Mouse (Mus musculus): Measurements from ENCODE around the gene 1700017N19Rik. TPM values are rescaled to one million over a fixed set of nuclear protein-coding genes. Genes with fewer than 3 reads are reported as not detected.
"Not testable (repeated sequence)": the region's sequence is repeated elsewhere in the genome, so short reads cannot be mapped to it uniquely, and the experiment has no call there.

1700017N19Rik gene
- not detected in 2 replicates for polyA plus RNA-seq (2014; fragmentation: Nextera tagmentation; extraction: Ambion mirVana)

- Histone ChIP-seq H3K27ac (ENCODE audit: low read length) (no peak within 1 kb of the TSS), H3K9ac (replicated peaks; ENCODE audit: low read depth, low read length) (no peak within 1 kb of the TSS), H3K36me3 (ENCODE audit: control insufficient read depth, insufficient read depth, low read length) (no peaks in the 10 kb centered on the region), H3K4me2 (replicated peaks; ENCODE audit: low read depth, low read length) (peak within 1 kb of the TSS; percentile 55), H3K27me3 (ENCODE audit: control insufficient read depth, insufficient read depth, low read length) (no peaks in the 10 kb centered on the region), H3K9me3 (ENCODE audit: control insufficient read depth, low read depth, low read length) (no peaks in the 10 kb centered on the region), H3K4me3 (ENCODE audit: low read depth, low read length) (peak within 1 kb of the TSS; percentile 57), H3K4me1 (ENCODE audit: control insufficient read depth, insufficient read depth, low read length) (0 out of 2 replicates have a peak, but pooled peaks cover 3% of the 10 kb centered on the region)
- WGBS = 80% methylated on average over 1 of the region's 1 CpGs
- no peak for ATAC-seq (ENCODE audit: insufficient number of reproducible peaks, insufficient read depth, low FRiP score, low read depth)
Measured at GRCm38 (mm10) chr10:100590323-100590722, at the start of gene 1700017N19Rik, which contains the start of gene 4930430F08Rik. TSS of gene 1700017N19Rik (plus strand) at chr10:100590484. TSS of gene 4930430F08Rik (minus strand) at chr10:100590423.

GRCm38 (mm10) chr10:100556566-100557175, 33.6 kb upstream of the 1700017N19Rik start:
- Histone ChIP-seq H3K36me3 (ENCODE audit: control insufficient read depth, insufficient read depth, low read length) (peaks cover 3% of the 10 kb centered on the region; the same call in 1 of the 2 replicates), H3K4me3 (ENCODE audit: low read depth, low read length) (no peak overlapping the region), H3K27ac (ENCODE audit: low read length) (no peak overlapping the region), H3K4me1 (ENCODE audit: control insufficient read depth, insufficient read depth, low read length) (no peaks in the 10 kb centered on the region), H3K9me3 (ENCODE audit: control insufficient read depth, low read depth, low read length) (no peaks in the 10 kb centered on the region), H3K4me2 (replicated peaks; ENCODE audit: low read depth, low read length) (no peak overlapping the region), H3K27me3 (ENCODE audit: control insufficient read depth, insufficient read depth, low read length) (no peaks in the 10 kb centered on the region), H3K9ac (replicated peaks; ENCODE audit: low read depth, low read length) (no peak overlapping the region)
- WGBS = 85% methylated on average over 3 of the region's 3 CpGs
- ATAC-seq (ENCODE audit: insufficient number of reproducible peaks, insufficient read depth, low FRiP score, low read depth) = no peak

GRCm38 (mm10) chr10:100560194-100560883, 29.9 kb upstream of the 1700017N19Rik start:
- not testable (repeated sequence) for H3K4me3 ChIP-seq (ENCODE audit: low read depth, low read length); H3K4me1 ChIP-seq (ENCODE audit: control insufficient read depth, insufficient read depth, low read length); H3K9me3 ChIP-seq (ENCODE audit: control insufficient read depth, low read depth, low read length); H3K27ac ChIP-seq (ENCODE audit: low read length); H3K4me2 ChIP-seq (replicated peaks; ENCODE audit: low read depth, low read length); H3K27me3 ChIP-seq (ENCODE audit: control insufficient read depth, insufficient read depth, low read length); ATAC-seq (ENCODE audit: insufficient number of reproducible peaks, insufficient read depth, low FRiP score, low read depth); H3K9ac ChIP-seq (replicated peaks; ENCODE audit: low read depth, low read length)
- peaks cover 12% of the 10 kb centered on the region; the same call in 1 of the 2 replicates for H3K36me3 ChIP-seq (ENCODE audit: control insufficient read depth, insufficient read depth, low read length)
- 88% methylated on average over 3 of the region's 3 CpGs for WGBS

- Histone ChIP-seq H3K36me3 (ENCODE audit: control insufficient read depth, insufficient read depth, low read length) (peaks cover 12% of the 10 kb centered on the region; the same call in 1 of the 2 replicates), H3K9ac (replicated peaks; ENCODE audit: low read depth, low read length) (no peak overlapping the region), H3K4me2 (replicated peaks; ENCODE audit: low read depth, low read length) (no peak overlapping the region), H3K4me3 (ENCODE audit: low read depth, low read length) (no peak overlapping the region), H3K27ac (ENCODE audit: low read length) (no peak overlapping the region), H3K9me3 (ENCODE audit: control insufficient read depth, low read depth, low read length) (no peaks in the 10 kb centered on the region), H3K4me1 (ENCODE audit: control insufficient read depth, insufficient read depth, low read length) (no peaks in the 10 kb centered on the region), H3K27me3 (ENCODE audit: control insufficient read depth, insufficient read depth, low read length) (no peaks in the 10 kb centered on the region)
- no peak for ATAC-seq (ENCODE audit: insufficient number of reproducible peaks, insufficient read depth, low FRiP score, low read depth)
- 80% methylated on average over 3 of the region's 3 CpGs for WGBS
Measured at GRCm38 (mm10) chr10:100564112-100564511, 26.2 kb upstream of the 1700017N19Rik start.

GRCm38 (mm10) chr10:100571707-100572106, 18.6 kb upstream of the 1700017N19Rik start:
- Histone ChIP-seq H3K27me3 (ENCODE audit: control insufficient read depth, insufficient read depth, low read length) (no peaks in the 10 kb centered on the region), H3K27ac (ENCODE audit: low read length) (no peak overlapping the region), H3K9ac (replicated peaks; ENCODE audit: low read depth, low read length) (no peak overlapping the region), H3K4me2 (replicated peaks; ENCODE audit: low read depth, low read length) (no peak overlapping the region), H3K4me3 (ENCODE audit: low read depth, low read length) (no peak overlapping the region), H3K4me1 (ENCODE audit: control insufficient read depth, insufficient read depth, low read length) (no peaks in the 10 kb centered on the region), H3K36me3 (ENCODE audit: control insufficient read depth, insufficient read depth, low read length) (peaks cover 9% of the 10 kb centered on the region), H3K9me3 (ENCODE audit: control insufficient read depth, low read depth, low read length) (no peaks in the 10 kb centered on the region)
- ATAC-seq (ENCODE audit: insufficient number of reproducible peaks, insufficient read depth, low FRiP score, low read depth) = no peak
- 83% methylated on average over 3 of the region's 3 CpGs for WGBS

GRCm38 (mm10) chr10:100574505-100575149, 15.7 kb upstream of the 1700017N19Rik start:
- Histone ChIP-seq H3K36me3 (ENCODE audit: control insufficient read depth, insufficient read depth, low read length) (peaks cover 9% of the 10 kb centered on the region), H3K9ac (replicated peaks; ENCODE audit: low read depth, low read length) (no peak overlapping the region), H3K27me3 (ENCODE audit: control insufficient read depth, insufficient read depth, low read length) (no peaks in the 10 kb centered on the region), H3K4me2 (replicated peaks; ENCODE audit: low read depth, low read length) (no peak overlapping the region), H3K27ac (ENCODE audit: low read length) (no peak overlapping the region), H3K4me1 (ENCODE audit: control insufficient read depth, insufficient read depth, low read length) (no peaks in the 10 kb centered on the region), H3K9me3 (ENCODE audit: control insufficient read depth, low read depth, low read length) (no peaks in the 10 kb centered on the region), H3K4me3 (ENCODE audit: low read depth, low read length) (no peak overlapping the region)
- WGBS = 89% methylated on average over 7 of the region's 7 CpGs
- peak; percentile 56; the same call in 1 of the 2 replicates for ATAC-seq (ENCODE audit: insufficient number of reproducible peaks, insufficient read depth, low FRiP score, low read depth)

GRCm38 (mm10) chr10:100575294-100575693, 15.0 kb upstream of the 1700017N19Rik start:
- Histone ChIP-seq H3K9ac (replicated peaks; ENCODE audit: low read depth, low read length) (no peak overlapping the region), H3K27ac (ENCODE audit: low read length) (no peak overlapping the region), H3K36me3 (ENCODE audit: control insufficient read depth, insufficient read depth, low read length) (peaks cover 9% of the 10 kb centered on the region), H3K4me3 (ENCODE audit: low read depth, low read length) (no peak overlapping the region), H3K4me1 (ENCODE audit: control insufficient read depth, insufficient read depth, low read length) (no peaks in the 10 kb centered on the region), H3K9me3 (ENCODE audit: control insufficient read depth, low read depth, low read length) (no peaks in the 10 kb centered on the region), H3K4me2 (replicated peaks; ENCODE audit: low read depth, low read length) (no peak overlapping the region), H3K27me3 (ENCODE audit: control insufficient read depth, insufficient read depth, low read length) (no peaks in the 10 kb centered on the region)
- WGBS = 88% methylated on average over 7 of the region's 7 CpGs
- no peak for ATAC-seq (ENCODE audit: insufficient number of reproducible peaks, insufficient read depth, low FRiP score, low read depth)

GRCm38 (mm10) chr10:100584178-100584577, 6.1 kb upstream of the 1700017N19Rik start:
- H3K4me2 ChIP-seq (replicated peaks; ENCODE audit: low read depth, low read length) = no peak overlapping the region
- no peaks in the 10 kb centered on the region for H3K36me3 ChIP-seq (ENCODE audit: control insufficient read depth, insufficient read depth, low read length)
- no peaks in the 10 kb centered on the region for H3K9me3 ChIP-seq (ENCODE audit: control insufficient read depth, low read depth, low read length)
- 82% methylated on average over 3 of the region's 3 CpGs for WGBS
- no peak overlapping the region for H3K27ac ChIP-seq (ENCODE audit: low read length)
- ATAC-seq (ENCODE audit: insufficient number of reproducible peaks, insufficient read depth, low FRiP score, low read depth) = no peak
- H3K27me3 ChIP-seq (ENCODE audit: control insufficient read depth, insufficient read depth, low read length) = no peaks in the 10 kb centered on the region
- no peak overlapping the region for H3K4me3 ChIP-seq (ENCODE audit: low read depth, low read length)
- H3K4me1 ChIP-seq (ENCODE audit: control insufficient read depth, insufficient read depth, low read length) = 0 out of 2 replicates have a peak, but pooled peaks cover 3% of the 10 kb centered on the region
- H3K9ac ChIP-seq (replicated peaks; ENCODE audit: low read depth, low read length) = no peak overlapping the region

Measured in stomach, embryonic 14.5 days (tissue).